10 mouse cellular contexts compared by ENCODE assay signal in genomic region chr2:167343369-167344140, GRCm38 (mm10). TPM values are rescaled to one million over a fixed set of nuclear protein-coding genes. Genes with fewer than 3 reads are reported as not detected.
DNase-seq lines count a peak whose midpoint lies in the region; ATAC-seq and TF ChIP-seq lines count a peak whose summit lies in the region.
"Had no signal": no experiment of that assay in that cellular context is flagged by ENCODE, and none has a peak within 500 bp of the region (broad histone marks: within the 10 kb centered on the region; RNA-seq: fewer than 3 reads in every experiment).

No protein-coding gene starts in this region.

- intact Hi-C loops in left cerebral cortex, postnatal 36 days (cut with DNase I): no loop called here

- no peak overlapping the region for H3K4me2 ChIP-seq in midbrain, embryonic 13.5 days (replicated peaks)
- H3K4me2 ChIP-seq in midbrain, embryonic 16.5 days (ENCODE audit: low read length): no peak overlapping the region
- H3K4me2 ChIP-seq in intestine, embryonic 16.5 days (ENCODE audit: low read depth, low read length): no peak overlapping the region

- no peaks in the 10 kb centered on the region for H3K9me3 ChIP-seq in midbrain, embryonic 13.5 days
- no peaks in the 10 kb centered on the region for H3K9me3 ChIP-seq in midbrain, embryonic 16.5 days (replicated peaks; ENCODE audit: control insufficient read depth, low read length, poor library complexity, severe bottlenecking)
- H3K9me3 ChIP-seq in intestine, embryonic 16.5 days (ENCODE audit: control insufficient read depth, low read length): no peaks in the 10 kb centered on the region

- H3K36me3 ChIP-seq in midbrain, embryonic 13.5 days: no peaks in the 10 kb centered on the region
- no peaks in the 10 kb centered on the region for H3K36me3 ChIP-seq in midbrain, embryonic 16.5 days (ENCODE audit: control insufficient read depth, insufficient read depth, low read length)
- H3K36me3 ChIP-seq in intestine, embryonic 16.5 days (ENCODE audit: control insufficient read depth, insufficient read depth, low read length): no peaks in the 10 kb centered on the region
- H3K36me3 ChIP-seq in small intestine, adult 2 months (ENCODE audit: control insufficient read depth, insufficient read depth, low read length): peaks cover 1% of the 10 kb centered on the region; the same call in 1 of the 2 replicates

- 72% methylated on average over 12 of the region's 12 CpGs for WGBS in midbrain, embryonic 13.5 days
- 69% methylated on average over 12 of the region's 12 CpGs for WGBS in midbrain, embryonic 16.5 days
- WGBS in intestine, embryonic 16.5 days: 65% methylated on average over 12 of the region's 12 CpGs
- 63% methylated on average over 12 of the region's 12 CpGs for WGBS in small intestine, adult 2 months

- H3K4me1 ChIP-seq in midbrain, embryonic 13.5 days (replicated peaks): peaks cover 39% of the 10 kb centered on the region
- peaks cover 21% of the 10 kb centered on the region for H3K4me1 ChIP-seq in midbrain, embryonic 16.5 days (ENCODE audit: control insufficient read depth, insufficient read depth, low read length)
- peaks cover 33% of the 10 kb centered on the region for H3K4me1 ChIP-seq in intestine, embryonic 16.5 days (ENCODE audit: control insufficient read depth, insufficient read depth, low read length)
- peaks cover 22% of the 10 kb centered on the region; the same call in 1 of the 2 replicates for H3K4me1 ChIP-seq in small intestine, adult 2 months (ENCODE audit: control insufficient read depth, insufficient read depth, insufficient read length, low read length)

- peak overlapping the region; percentile 66 for H3K27ac ChIP-seq in midbrain, embryonic 13.5 days
- no peak overlapping the region for H3K27ac ChIP-seq in midbrain, embryonic 16.5 days (ENCODE audit: low read length)
- H3K27ac ChIP-seq in intestine, embryonic 16.5 days (ENCODE audit: low read length): no peak overlapping the region
- H3K27ac ChIP-seq in small intestine, adult 2 months (ENCODE audit: insufficient read depth, low read depth, low read length): peak overlapping the region; percentile 68; the same call in 1 of the 2 replicates

- no peak for TF ChIP-seq POLR2A in small intestine, adult 2 months (IDR thresholded peaks at IDR 0.05; ENCODE audit: low read depth, low read length)

- H3K27me3 ChIP-seq in midbrain, embryonic 13.5 days: no peaks in the 10 kb centered on the region
- H3K27me3 ChIP-seq in midbrain, embryonic 16.5 days (ENCODE audit: control insufficient read depth, insufficient read depth, low read depth, low read length): no peaks in the 10 kb centered on the region
- H3K27me3 ChIP-seq in intestine, embryonic 16.5 days (replicated peaks; ENCODE audit: control insufficient read depth, insufficient read depth, low read length): no peaks in the 10 kb centered on the region
- H3K27me3 ChIP-seq in small intestine, adult 2 months (ENCODE audit: control insufficient read depth, insufficient read depth, low read length): no peaks in the 10 kb centered on the region

- H3K4me3 ChIP-seq in midbrain, embryonic 13.5 days (replicated peaks): no peak overlapping the region
- no peak overlapping the region for H3K4me3 ChIP-seq in midbrain, embryonic 16.5 days (ENCODE audit: low read depth, low read length)
- H3K4me3 ChIP-seq in intestine, embryonic 16.5 days (ENCODE audit: low read length): no peak overlapping the region
- H3K4me3 ChIP-seq in small intestine, adult 2 months (ENCODE audit: low read depth, low read length): peak overlapping the region; percentile 6

- no peak for TF ChIP-seq CTCF in small intestine, adult 2 months (IDR thresholded peaks at IDR 0.05; ENCODE audit: extremely low read depth, insufficient read length, insufficient replicate concordance, low read depth, low read length)

- no peak for ATAC-seq in cerebellum, adult (ENCODE audit: insufficient number of reproducible peaks, low FRiP score, low TSS enrichment)
- ATAC-seq in midbrain, embryonic 13.5 days: no peak
- ATAC-seq in midbrain, embryonic 16.5 days: no peak
- peak; percentile 40; the same call in 1 of the 2 replicates for ATAC-seq in intestine, embryonic 16.5 days
- ATAC-seq: forebrain, embryonic 14.5 days had no signal

- H3K9ac ChIP-seq in midbrain, embryonic 13.5 days (replicated peaks): no peak overlapping the region; the same call in none of the 2 replicates
- H3K9ac ChIP-seq in midbrain, embryonic 16.5 days (ENCODE audit: low read depth, low read length): no peak overlapping the region
- peak overlapping the region; percentile 8; the same call in 1 of the 2 replicates for H3K9ac ChIP-seq in intestine, embryonic 16.5 days (ENCODE audit: low read depth, low read length)

- peak; percentile 22 for DNase-seq in cerebellum, adult 9-11 months
- no peak for DNase-seq in left cerebral cortex, postnatal 36 days (ENCODE audit: low spot score in 2 of 2)
- no peak for DNase-seq in testis, postnatal 14 days (ENCODE audit: low spot score)
- DNase-seq: kidney, adult 11 months had no signal

RNA-seq across cellular contexts. Expression of gene B4galt5, which starts 5.4 kb away (rescaled TPM):
- polyA plus RNA-seq in midbrain, embryonic 13.5 days (2015; fragmentation: Nextera tagmentation; extraction: Ambion mirVana): 10.6 and 11.2 TPM in 2 replicates
- 16.6 and 18.1 TPM in 2 replicates for polyA plus RNA-seq in midbrain, embryonic 16.5 days (2015; fragmentation: Nextera tagmentation; extraction: Ambion mirVana)
- polyA plus RNA-seq in intestine, embryonic 16.5 days (2015; fragmentation: Nextera tagmentation; extraction: Ambion mirVana): 7.2 and 8.1 TPM in 2 replicates
- 24.8 and 84.7 TPM in 2 replicates for polyA plus RNA-seq in small intestine, adult 2 months (2012; rRNA removed)
- total RNA-seq in left cerebral cortex, postnatal 36 days (2021): 10 to 100 TPM; 47.9 to 54.0 TPM

Comparison
In these comparisons a context has a peak if more than half of its experiments do, and no peak if none do; other contexts are left out.
1. H3K27ac ChIP-seq: peak in midbrain, embryonic 13.5 days (single experiment) and small intestine, adult 2 months (single experiment); none in midbrain, embryonic 16.5 days (single experiment) and intestine, embryonic 16.5 days (single experiment).